Mouse (Mus musculus) lung, embryonic 14.5 days (tissue): ENCODE data around the gene Slc36a4. TPM values are rescaled to one million over a fixed set of nuclear protein-coding genes. Genes with fewer than 3 reads are reported as not detected.

Source experiments
- ATAC-seq: fragments of 200-750 bp; cut with Nextera tagmentation; 2 replicates; pipeline ENCODE4 v1.8.0; 2017; ENCODE audit warnings: mild to moderate bottlenecking, moderate TSS enrichment, moderate library complexity; ENCODE audit not compliant: insufficient read depth
- DNase-seq: peaks from one replicate; pipeline ENCODE4 v3.0.0-alpha.2; 2015
- H3K27ac ChIP-seq: fragments of 300-500 bp; sonication (generic); 2 replicates; pipeline ENCODE4 v1.5.1; 2014; ENCODE audit warnings: low read depth, mild to moderate bottlenecking, moderate library complexity
- H3K27me3 ChIP-seq: fragments of 300-500 bp; sonication (generic); 2 replicates; pipeline ENCODE4 v1.6.1; 2014; ENCODE audit warnings: low read length, control low read depth; ENCODE audit not compliant: insufficient read depth
- H3K36me3 ChIP-seq: fragments of 300-500 bp; sonication (generic); 2 replicates; pipeline ENCODE4 v1.6.1; 2014; ENCODE audit warnings: control low read depth; ENCODE audit not compliant: insufficient read depth
- H3K4me1 ChIP-seq: fragments of 300-500 bp; sonication (generic); 2 replicates; pipeline ENCODE4 v1.6.1; 2014; ENCODE audit warnings: antibody characterized with exemption, control low read depth; ENCODE audit not compliant: insufficient read depth
- H3K4me2 ChIP-seq: fragments of 300-500 bp; sonication (generic); 2 replicates; pipeline ENCODE4 v1.6.1; 2014; ENCODE audit warnings: mild to moderate bottlenecking
- H3K4me3 ChIP-seq: fragments of 300-500 bp; sonication (generic); 2 replicates; pipeline ENCODE4 v1.5.1; 2014; ENCODE audit warnings: low read depth, low read length
- H3K9ac ChIP-seq: fragments of 300-500 bp; sonication (generic); 2 replicates; pipeline ENCODE4 v1.6.1; 2014
- H3K9me3 ChIP-seq: fragments of 300-500 bp; sonication (generic); 2 replicates; pipeline ENCODE4 v1.6.1; 2016; ENCODE audit warnings: low read depth, low read length, control low read depth
- CTCF ChIP-seq: IDR thresholded peaks from 2 replicates; pipeline ENCODE4 v1.5.1; 2016; ENCODE audit warnings: antibody characterized with exemption, low read depth
- WGBS: fragments of 180-500 bp; shearing (Covaris S2); extraction: QIAGEN DNeasy Blood & Tissue Kit; methylation state at CpG from one replicate; pipeline ENCODE4 v1.1.7; 2014; 5-methylcytosine and 5-hydroxymethylcytosine counted together
- polyA plus RNA-seq: library from polyadenylated mRNA; unstranded; fragments of >200 nt; fragmentation: Nextera tagmentation; extraction: Ambion mirVana; gene quantifications from 2 replicates; pipeline ENCODE4 v1.2.1, GENCODE M21; 2014

The Slc36a4 gene
- polyA plus RNA-seq, 1 experiment from 2014 or later: 18.4 TPM

DNA sequence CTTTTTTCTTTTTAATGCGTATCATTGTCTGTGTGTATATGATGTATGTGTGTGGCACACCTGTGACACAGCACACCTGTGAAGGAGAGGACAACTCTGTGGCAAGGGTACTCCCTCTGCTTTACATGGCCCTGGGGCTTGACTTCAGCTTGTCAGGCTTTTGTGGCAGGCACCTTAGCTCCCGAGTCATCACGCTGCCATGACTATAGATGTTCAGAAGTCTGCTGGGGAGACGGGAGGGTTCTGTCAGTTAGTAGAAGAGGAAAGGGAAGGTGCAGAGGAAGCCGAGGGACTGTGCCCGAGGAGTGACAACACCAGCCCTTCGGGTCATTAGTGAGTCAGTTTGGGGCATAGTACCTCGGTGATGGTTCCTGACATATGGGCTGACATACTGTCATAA lies 13.0 kb downstream of the Slc36a4 start:
- H3K4me3 ChIP-seq: no peak overlapping the region
- no peaks in the 10 kb centered on the region for H3K9me3 ChIP-seq
- 82% methylated on average over 8 of the region's 8 CpGs for WGBS
- no peaks in the 10 kb centered on the region for H3K27me3 ChIP-seq
- H3K4me2 ChIP-seq: no peak overlapping the region
- H3K4me1 ChIP-seq: no peaks in the 10 kb centered on the region
- no peak overlapping the region for H3K27ac ChIP-seq
- no peak for TF ChIP-seq CTCF
- ATAC-seq: no peak
- no peak overlapping the region for H3K9ac ChIP-seq
- DNase-seq: no peak
- peaks cover 23% of the 10 kb centered on the region for H3K36me3 ChIP-seq

DNA sequence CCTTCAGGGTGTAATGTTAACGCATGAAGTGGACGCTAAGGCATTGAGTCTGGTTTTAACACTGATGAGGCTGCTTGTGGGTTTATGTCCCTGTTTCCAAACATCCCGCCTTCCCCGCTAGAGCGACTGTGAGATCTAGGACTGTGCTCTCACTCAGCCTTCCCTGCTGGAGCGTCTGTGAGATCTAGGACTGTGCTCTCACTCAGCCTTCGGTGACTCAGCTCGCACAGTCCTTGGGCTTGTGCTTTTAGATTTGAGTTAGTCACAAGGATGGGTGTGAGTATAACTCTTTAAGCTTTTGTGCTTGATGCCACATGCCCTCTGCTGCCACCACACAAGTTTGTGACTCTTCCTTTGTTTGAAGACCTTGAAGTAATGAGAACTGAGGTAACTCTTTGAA lies 17.6 kb downstream of the Slc36a4 start:
- H3K27ac ChIP-seq: no peak overlapping the region
- no peaks in the 10 kb centered on the region for H3K9me3 ChIP-seq
- no peaks in the 10 kb centered on the region for H3K4me1 ChIP-seq
- DNase-seq (no peak), ATAC-seq (no peak)
- no peak overlapping the region for H3K4me2 ChIP-seq
- no peak overlapping the region for H3K9ac ChIP-seq
- no peak for TF ChIP-seq CTCF
- H3K27me3 ChIP-seq: no peaks in the 10 kb centered on the region
- peaks cover 41% of the 10 kb centered on the region for H3K36me3 ChIP-seq
- WGBS: 91% methylated on average over 8 of the region's 8 CpGs
- H3K4me3 ChIP-seq: no peak overlapping the region

DNA sequence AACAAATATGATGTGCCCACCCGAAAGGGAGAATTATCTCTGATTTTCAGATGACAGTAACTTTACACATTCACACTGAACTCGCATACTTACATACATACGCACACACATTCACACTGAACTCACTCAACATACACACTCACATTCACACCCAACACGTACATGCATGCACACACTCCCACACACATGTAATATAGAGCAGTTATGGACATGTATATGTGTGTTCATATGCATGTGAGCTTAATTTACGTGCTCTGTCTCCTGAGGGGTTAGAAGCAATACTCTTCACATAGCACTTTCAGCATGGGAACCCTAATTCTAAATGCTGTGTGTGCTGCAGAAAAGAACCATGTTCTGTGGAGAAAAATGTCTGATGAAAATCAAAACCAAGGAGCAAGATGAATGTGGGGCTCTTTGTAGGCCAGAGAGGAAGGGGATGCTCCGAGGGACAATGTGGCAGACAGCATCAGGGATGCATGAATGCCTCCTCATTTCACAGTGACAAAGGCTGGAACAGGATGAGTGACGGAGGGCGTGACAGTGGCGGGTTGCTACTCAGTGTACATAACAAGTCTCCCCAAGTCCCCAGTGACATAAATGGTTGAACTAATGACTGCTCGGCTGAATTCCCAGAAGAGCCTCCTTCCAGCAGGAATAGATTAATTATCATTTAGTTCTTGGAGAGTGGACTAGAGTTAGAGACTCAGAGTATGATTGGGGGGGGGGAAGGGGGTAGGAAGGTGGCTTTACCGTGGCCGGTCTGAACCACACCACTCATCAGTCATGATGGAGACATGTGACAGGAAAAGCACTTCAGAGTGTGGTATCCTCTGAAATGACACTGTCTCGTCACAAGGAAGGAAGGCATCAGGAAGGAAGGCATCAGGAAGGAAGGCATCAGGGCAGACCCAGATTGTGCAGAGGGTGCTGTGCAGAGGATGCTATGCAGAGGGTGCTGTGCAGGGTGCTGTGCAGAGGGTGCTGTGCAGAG lies 22.5 kb downstream of the Slc36a4 start:
- no peaks in the 10 kb centered on the region for H3K27me3 ChIP-seq
- WGBS: 63% methylated on average over 13 of the region's 13 CpGs

DNA sequence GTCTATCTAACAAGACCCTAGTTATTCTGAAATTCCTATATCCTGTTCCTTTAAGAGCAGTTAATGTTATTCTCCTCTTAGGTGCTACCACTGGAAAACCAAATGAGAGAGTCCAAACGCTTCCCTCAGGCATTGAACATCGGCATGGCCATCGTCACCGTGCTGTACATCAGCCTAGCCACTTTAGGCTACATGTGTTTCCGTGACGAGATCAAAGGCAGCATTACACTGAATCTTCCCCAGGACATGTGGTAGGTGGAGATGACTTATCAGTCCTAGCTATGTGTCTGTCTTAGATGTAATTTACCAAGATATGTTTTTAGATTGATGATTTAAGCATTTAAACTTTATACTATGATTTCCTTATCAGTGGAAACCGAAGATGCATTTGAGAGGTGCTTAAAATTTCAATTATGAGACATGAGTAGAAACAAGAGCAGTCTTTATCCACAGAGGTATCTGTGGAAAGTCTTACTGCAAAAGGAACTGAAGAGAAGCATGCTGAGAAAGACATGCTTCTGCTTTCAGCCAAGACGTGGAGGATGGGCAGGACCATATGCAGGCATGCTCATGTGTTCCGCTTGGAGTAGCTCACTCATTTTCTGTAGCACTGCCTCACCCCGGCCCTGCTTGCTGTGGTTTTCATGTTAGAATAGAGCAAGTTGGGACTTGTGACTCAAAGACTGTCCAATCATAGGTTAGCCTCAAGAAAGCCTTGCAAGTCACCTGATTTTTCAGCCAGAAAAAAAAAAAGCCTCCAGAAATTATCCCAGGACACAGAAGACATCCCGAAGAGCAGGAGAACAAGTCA lies 24.7 kb downstream of the Slc36a4 start:
- peaks cover 40% of the 10 kb centered on the region for H3K36me3 ChIP-seq
- TF ChIP-seq CTCF: no peak
- ATAC-seq: no peak

More for the DNA sequence above, 22.5 kb downstream of the Slc36a4 start:
- Histone ChIP-seq H3K4me2 (no peak overlapping the region), H3K36me3 (peaks cover 46% of the 10 kb centered on the region), H3K9me3 (no peaks in the 10 kb centered on the region), H3K27ac (no peak overlapping the region), H3K4me1 (no peaks in the 10 kb centered on the region), H3K4me3 (no peak overlapping the region), H3K9ac (no peak overlapping the region)
- DNase-seq: peak; percentile 21
- no peak for TF ChIP-seq CTCF
- ATAC-seq: peak; percentile 52; the same call in 1 of the 2 replicates

DNA sequence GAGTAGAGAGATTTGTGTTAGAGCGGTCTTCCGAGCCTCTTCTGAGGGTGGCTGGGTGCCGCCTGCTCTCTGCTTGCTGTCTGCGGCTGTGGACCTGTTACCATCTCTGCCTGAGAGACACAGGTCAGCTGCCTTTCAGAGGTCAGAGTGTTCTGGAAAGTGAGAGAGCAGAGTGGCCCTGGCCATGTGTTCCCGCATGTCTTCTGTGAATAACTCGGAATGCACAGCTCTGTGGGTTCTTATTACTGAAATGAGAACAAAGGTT lies 25.3 kb downstream of the Slc36a4 start:
- DNase-seq (no peak), ATAC-seq (no peak)
- no peak overlapping the region for H3K9ac ChIP-seq
- H3K27me3 ChIP-seq: no peaks in the 10 kb centered on the region
- H3K4me1 ChIP-seq: no peaks in the 10 kb centered on the region
- peaks cover 44% of the 10 kb centered on the region for H3K36me3 ChIP-seq
- no peak overlapping the region for H3K4me3 ChIP-seq
- H3K27ac ChIP-seq: no peak overlapping the region
- no peak for TF ChIP-seq CTCF
- 88% methylated on average over 6 of the region's 6 CpGs for WGBS
- H3K9me3 ChIP-seq: no peaks in the 10 kb centered on the region
- no peak overlapping the region for H3K4me2 ChIP-seq

More for the DNA sequence above, 24.7 kb downstream of the Slc36a4 start:
- Histone ChIP-seq H3K9me3 (no peaks in the 10 kb centered on the region), H3K27ac (no peak overlapping the region), H3K9ac (no peak overlapping the region), H3K27me3 (no peaks in the 10 kb centered on the region), H3K4me2 (no peak overlapping the region), H3K4me1 (no peaks in the 10 kb centered on the region), H3K4me3 (no peak overlapping the region)
- DNase-seq: no peak
- 88% methylated on average over 11 of the region's 11 CpGs for WGBS

DNA sequence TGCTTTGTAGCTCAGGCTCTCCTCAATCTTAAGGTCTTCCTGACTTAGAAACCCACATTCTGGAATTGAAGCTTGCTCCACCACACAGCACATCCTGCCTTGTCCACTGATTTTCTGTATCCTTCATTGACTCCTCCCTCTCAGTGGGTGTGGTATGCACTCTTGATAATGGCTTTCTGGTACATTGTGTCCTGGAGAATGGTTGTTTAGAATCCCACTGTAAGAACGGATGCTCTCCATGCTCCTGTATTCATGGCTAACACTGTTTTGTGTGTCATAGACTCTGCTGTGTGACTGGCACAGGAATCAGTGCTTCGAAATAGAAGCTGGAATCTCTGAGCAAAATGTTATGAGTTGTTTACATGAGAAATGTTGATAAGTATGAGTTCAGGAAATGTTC lies 28.0 kb downstream of the Slc36a4 start:
- H3K27ac ChIP-seq: no peak overlapping the region
- H3K4me2 ChIP-seq: no peak overlapping the region
- TF ChIP-seq CTCF: no peak
- H3K36me3 ChIP-seq: peaks cover 34% of the 10 kb centered on the region
- H3K9ac ChIP-seq: no peak overlapping the region
- no peak for ATAC-seq
- no peaks in the 10 kb centered on the region for H3K9me3 ChIP-seq
- H3K4me3 ChIP-seq: no peak overlapping the region
- H3K4me1 ChIP-seq: 0 out of 2 replicates have a peak, but pooled peaks cover 5% of the 10 kb centered on the region
- H3K27me3 ChIP-seq: no peaks in the 10 kb centered on the region
- no peak for DNase-seq
- 77% methylated on average over 2 of the region's 2 CpGs for WGBS

DNA sequence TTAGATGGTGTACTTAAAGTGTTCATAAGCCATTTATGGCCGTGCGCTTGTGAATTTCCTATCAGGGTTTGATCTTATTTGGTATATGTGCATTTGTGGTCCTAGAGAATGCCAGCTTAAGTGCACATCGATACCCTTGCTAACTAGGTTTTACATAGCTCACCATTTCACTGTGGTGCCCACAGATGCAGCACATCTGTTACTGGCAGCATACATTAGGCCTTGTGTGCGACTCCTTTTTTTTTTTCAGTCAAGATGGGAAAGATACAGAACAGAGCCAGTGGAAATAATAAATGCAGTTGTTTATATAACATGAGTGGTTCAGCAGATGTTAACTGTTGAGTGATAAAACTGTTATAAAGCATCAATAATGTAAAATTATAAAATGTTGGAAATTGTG lies 31.9 kb downstream of the Slc36a4 start:
- 52% methylated on average over 4 of the region's 4 CpGs for WGBS
- Histone ChIP-seq H3K36me3 (peaks cover 20% of the 10 kb centered on the region), H3K9ac (no peak overlapping the region), H3K27me3 (no peaks in the 10 kb centered on the region), H3K4me2 (no peak overlapping the region), H3K4me1 (0 out of 2 replicates have a peak, but pooled peaks cover 5% of the 10 kb centered on the region), H3K4me3 (no peak overlapping the region), H3K27ac (no peak overlapping the region; the same call in 1 of the 2 replicates), H3K9me3 (no peaks in the 10 kb centered on the region)
- no peak for TF ChIP-seq CTCF
- ATAC-seq: peak; percentile 76
- peak; percentile 54 for DNase-seq
